Comparison of ENCODE assay signal across 8 mouse cellular contexts in the genomic region with DNA sequence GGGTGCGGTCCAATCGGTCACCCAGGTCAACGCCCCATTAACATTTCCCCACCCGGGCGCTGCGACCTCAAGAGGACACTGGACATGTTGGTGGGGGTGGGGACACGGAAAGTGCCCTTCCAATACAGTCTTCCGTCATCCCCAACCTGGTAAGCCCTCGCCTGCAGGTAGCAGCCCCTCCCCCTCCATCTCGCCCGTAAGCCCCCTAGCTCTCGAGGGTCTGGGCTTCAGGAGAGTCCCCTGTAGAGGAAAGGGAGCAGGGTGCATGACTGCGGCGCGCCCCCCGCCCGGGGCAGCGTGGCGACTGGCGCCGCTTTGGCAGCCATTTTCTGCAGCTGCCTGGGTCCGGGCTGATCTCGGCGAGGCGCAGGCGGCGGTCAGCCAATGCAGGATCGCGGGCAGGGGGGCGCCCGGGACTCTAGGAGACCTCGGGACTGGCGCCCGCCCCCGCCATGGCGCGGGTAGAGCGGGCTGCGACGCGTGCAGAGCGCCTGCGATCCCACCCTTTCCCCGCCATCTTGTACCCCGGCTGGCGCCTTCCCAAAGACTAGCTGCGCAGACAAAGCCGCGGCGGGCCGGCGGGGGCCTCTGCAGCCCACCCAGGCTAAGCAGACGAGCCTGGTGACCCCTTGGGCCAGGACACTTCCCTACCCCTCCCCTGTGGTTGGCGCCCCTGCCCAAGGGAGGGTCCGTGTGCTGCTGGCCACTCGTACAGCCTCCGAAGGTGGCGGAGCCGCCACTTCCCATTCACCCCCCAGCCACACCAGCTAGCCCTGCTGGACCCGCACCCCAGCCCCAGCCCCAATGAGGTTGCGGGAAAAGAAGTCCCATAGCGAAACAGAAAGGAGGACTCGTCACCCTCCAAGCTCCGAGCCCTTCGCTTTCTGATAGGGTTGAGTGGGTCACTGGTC. TPM values are rescaled to one million over a fixed set of nuclear protein-coding genes. Genes with fewer than 3 reads are reported as not detected.
DNase-seq lines count a peak whose midpoint lies in the region; ATAC-seq and TF ChIP-seq lines count a peak whose summit lies in the region.

No protein-coding gene starts in this region.

- no peak for DNase-seq in gastrocnemius, adult 2 months
- DNase-seq in gastrocnemius, adult 18-20 months (ENCODE audit: low spot score) = no peak
- DNase-seq in CD4-positive helper T cell, adult 2 months (ENCODE audit: low read depth, low spot score) = peak; percentile 67
- DNase-seq in embryo, embryonic 9.5 days (ENCODE audit: extremely low spot score) = peak; percentile 77
- DNase-seq in heart, postnatal 4 days = peak; percentile 76
- peak; percentile 69 for DNase-seq in naive thymus-derived CD4-positive, alpha-beta T cell, adult 2 months (ENCODE audit: low read depth)
- no peak for DNase-seq in frontal cortex, adult 2 months (ENCODE audit: extremely low spot score in 1 of 2, low spot score in 1 of 2)

- no peak for ATAC-seq in liver, embryonic 12.5 days

- H3K4me1 ChIP-seq in liver, embryonic 12.5 days = peaks cover 40% of the 10 kb centered on the region

- intact Hi-C loops in gastrocnemius, adult 2 months (cut with DNase I) = no loop called here

- H3K4me3 ChIP-seq in gastrocnemius, adult 2 months = peak overlapping the region; percentile 86
- H3K4me3 ChIP-seq in liver, embryonic 12.5 days = peak overlapping the region; percentile 57

- no peaks in the 10 kb centered on the region for H3K9me3 ChIP-seq in liver, embryonic 12.5 days (replicated peaks)

- 1% methylated on average over 64 of the region's 65 CpGs for WGBS in liver, embryonic 12.5 days (ENCODE audit: insufficient replicate concordance)

- H3K4me2 ChIP-seq in liver, embryonic 12.5 days = peak overlapping the region; percentile 80

- H3K27me3 ChIP-seq in liver, embryonic 12.5 days (replicated peaks) = peaks cover 100% of the 10 kb centered on the region

- peak overlapping the region; percentile 66 for H3K9ac ChIP-seq in liver, embryonic 12.5 days

- H3K27ac ChIP-seq in gastrocnemius, adult 2 months = peak overlapping the region; percentile 80
- no peak overlapping the region for H3K27ac ChIP-seq in liver, embryonic 12.5 days

- TF ChIP-seq CTCF in gastrocnemius, adult 2 months (IDR thresholded peaks at IDR 0.05) = no peak

- no peaks in the 10 kb centered on the region for H3K36me3 ChIP-seq in liver, embryonic 12.5 days

RNA-seq across cellular contexts. Expression of a gene that starts 15.8 kb away (rescaled TPM):
- total RNA-seq in gastrocnemius, adult 2 months (2021) = 1 to 10 TPM; 1.5 to 1.6 TPM
- total RNA-seq in gastrocnemius, adult 18-20 months (2021) = 1 to 10 TPM; 2.6 to 3.5 TPM
- total RNA-seq in heart, postnatal 4 days (2021) = 1 to 10 TPM; 5.6 to 5.7 TPM
- 2.5 and 3.3 TPM in 2 replicates for polyA plus RNA-seq in liver, embryonic 12.5 days (2016; fragmentation: Nextera tagmentation; extraction: Ambion mirVana)
- polyA plus RNA-seq in frontal cortex, adult 2 months (2012; rRNA removed) = 6.9 and 7.6 TPM in 2 replicates

RNA-seq across cellular contexts. Expression of a gene that starts 29.5 kb away (rescaled TPM):
- 1 to 10 TPM; 2.1 to 2.2 TPM for total RNA-seq in gastrocnemius, adult 2 months (2021)
- 1 to 10 TPM; 1.6 to 2.5 TPM for total RNA-seq in gastrocnemius, adult 18-20 months (2021)
- 10 to 100 TPM; 30.5 to 34.9 TPM for total RNA-seq in heart, postnatal 4 days (2021)
- 3.2 and 3.3 TPM in 2 replicates for polyA plus RNA-seq in liver, embryonic 12.5 days (2016; fragmentation: Nextera tagmentation; extraction: Ambion mirVana)
- polyA plus RNA-seq in frontal cortex, adult 2 months (2012; rRNA removed) = 45.4 and 46.4 TPM in 2 replicates

RNA-seq across cellular contexts. Expression of a gene that starts 33.8 kb away (rescaled TPM):
- total RNA-seq in gastrocnemius, adult 2 months (2021) = under 1 TPM; 0.69 to 0.95 TPM
- 1 to 10 TPM in 1 of 2 experiments, under 1 TPM in 1; 0.85 to 1.0 TPM for total RNA-seq in gastrocnemius, adult 18-20 months (2021)
- total RNA-seq in heart, postnatal 4 days (2021) = 1 to 10 TPM; 7.6 to 7.8 TPM
- polyA plus RNA-seq in liver, embryonic 12.5 days (2016; fragmentation: Nextera tagmentation; extraction: Ambion mirVana) = 8.6 TPM in 2 replicates
- polyA plus RNA-seq in frontal cortex, adult 2 months (2012; rRNA removed) = 2.8 and 3.3 TPM in 2 replicates

Comparison
In these comparisons a context has a peak if more than half of its experiments do, and no peak if none do; other contexts are left out.
1. DNase-seq: peak in CD4-positive helper T cell, adult 2 months (single experiment), embryo, embryonic 9.5 days (single experiment), heart, postnatal 4 days (single experiment) and naive thymus-derived CD4-positive, alpha-beta T cell, adult 2 months (single experiment); none in gastrocnemius, adult 2 months (single experiment), gastrocnemius, adult 18-20 months (single experiment) and frontal cortex, adult 2 months (0 of 2).
2. RNA of a gene that starts 29.5 kb away (total RNA-seq): 30.5 to 34.9 TPM in heart, postnatal 4 days; 1.6 to 2.5 TPM in gastrocnemius, adult 18-20 months and 2.1 to 2.2 TPM in gastrocnemius, adult 2 months; every median in the first group is over 4 times any median in the second.
3. RNA of a gene that starts 33.8 kb away (total RNA-seq): 7.6 to 7.8 TPM in heart, postnatal 4 days; 0.85 to 1.0 TPM in gastrocnemius, adult 18-20 months and 0.69 to 0.95 TPM in gastrocnemius, adult 2 months; every median in the first group is over 4 times any median in the second.